Mouse (Mus musculus) gastrocnemius, adult 8-10 months (tissue): ENCODE data around the gene Traf3ip3. TPM values are rescaled to one million over a fixed set of nuclear protein-coding genes. Genes with fewer than 3 reads are reported as not detected.

Source experiments
- DNase-seq, 2 experiments: peaks; one replicate each; pipeline ENCODE4 v3.0.0; 2022; ENCODE audit warnings: low spot score in 2 of 2
- total RNA-seq, 4 experiments: library from RNA; stranded (reverse); gene quantifications; 2 replicates each; pipeline ENCODE4 v1.2.4; 2022

The Traf3ip3 gene
- total RNA-seq, 4 experiments from 2014 or later: 0.48 to 2.0 (median 0.74) TPM

GRCm38 (mm10) chr1:193129321-193129720, 72.2 kb downstream of the Traf3ip3 start:
- no peak for DNase-seq

DNA sequence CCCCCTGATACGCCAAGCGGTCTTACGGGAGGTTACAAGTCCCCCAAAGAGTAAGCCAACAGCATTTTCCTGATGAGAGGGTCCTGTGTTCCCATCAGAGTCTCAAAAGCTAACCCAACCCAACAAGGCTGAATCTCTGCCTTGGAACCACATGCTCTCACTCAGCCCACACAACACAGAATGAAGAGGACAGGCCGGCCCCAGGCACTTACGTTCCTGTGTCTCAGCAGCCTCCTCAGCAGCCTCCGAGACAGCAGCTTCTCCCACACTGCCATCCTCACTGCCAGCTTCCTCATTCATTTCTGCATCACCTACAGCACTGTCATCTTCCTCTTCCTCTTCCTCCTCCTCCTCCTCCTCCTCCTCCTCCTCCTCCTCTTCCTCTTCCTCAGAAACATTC, 73.4 kb downstream of the Traf3ip3 start:
- no peak for DNase-seq

GRCm38 (mm10) chr1:193125835-193126234, 75.7 kb downstream of the Traf3ip3 start:
- no peak for DNase-seq

Other genes with a start within 250 kb of the Traf3ip3 start
- under 1 TPM; 0.07 to 0.22 (median 0.11) TPM for gene Syt14, start 165.9 kb downstream of the Traf3ip3 start, total RNA-seq
- 10 to 100 TPM in 1 of 4 experiments, 1 to 10 TPM in 3; 6.6 to 10.2 (median 8.1) TPM for gene Diexf, start 71.4 kb downstream of the Traf3ip3 start, total RNA-seq
- 1 to 10 TPM in 1 of 4 experiments, under 1 TPM in 3; 0.44 to 1.1 (median 0.63) TPM for gene Irf6, start 48.6 kb downstream of the Traf3ip3 start, total RNA-seq
- 1 to 10 TPM; 2.6 to 4.8 (median 3.0) TPM for gene A130010J15Rik, start 33.7 kb downstream of the Traf3ip3 start, total RNA-seq
- 1 to 10 TPM; 2.1 to 5.0 (median 2.5) TPM for gene Lamb3, start 6.0 kb upstream of the Traf3ip3 start, total RNA-seq
- gene Hsd11b1, start 62.4 kb upstream of the Traf3ip3 start, total RNA-seq: 1 to 10 TPM; 3.6 to 7.9 (median 4.7) TPM
- 10 to 100 TPM; 14.5 to 30.2 (median 27.6) TPM for gene G0s2, start 71.5 kb upstream of the Traf3ip3 start, total RNA-seq
- under 1 TPM in 2 of 4 experiments, not detected in 2; 0.19 to 0.27 TPM for gene Camk1g, start 168.6 kb upstream of the Traf3ip3 start, total RNA-seq